Mouse (Mus musculus) E14TG2a.4 (cell line): ENCODE results near the gene Hgfac.

Experiments used
- CTCF ChIP-seq: conservative IDR thresholded peaks from 2 replicates; pipeline ENCODE4 v1.5.1; 2014; ENCODE audit warnings: low read length
- NANOG ChIP-seq: IDR thresholded peaks from 2 replicates; pipeline ENCODE4 v1.6.1; 2014; ENCODE audit warnings: borderline replicate concordance, low read length, mixed read lengths
- POU5F1 ChIP-seq: IDR thresholded peaks from 2 replicates; pipeline ENCODE4 v1.6.1; 2014; ENCODE audit warnings: low read length, borderline replicate concordance

DNA sequence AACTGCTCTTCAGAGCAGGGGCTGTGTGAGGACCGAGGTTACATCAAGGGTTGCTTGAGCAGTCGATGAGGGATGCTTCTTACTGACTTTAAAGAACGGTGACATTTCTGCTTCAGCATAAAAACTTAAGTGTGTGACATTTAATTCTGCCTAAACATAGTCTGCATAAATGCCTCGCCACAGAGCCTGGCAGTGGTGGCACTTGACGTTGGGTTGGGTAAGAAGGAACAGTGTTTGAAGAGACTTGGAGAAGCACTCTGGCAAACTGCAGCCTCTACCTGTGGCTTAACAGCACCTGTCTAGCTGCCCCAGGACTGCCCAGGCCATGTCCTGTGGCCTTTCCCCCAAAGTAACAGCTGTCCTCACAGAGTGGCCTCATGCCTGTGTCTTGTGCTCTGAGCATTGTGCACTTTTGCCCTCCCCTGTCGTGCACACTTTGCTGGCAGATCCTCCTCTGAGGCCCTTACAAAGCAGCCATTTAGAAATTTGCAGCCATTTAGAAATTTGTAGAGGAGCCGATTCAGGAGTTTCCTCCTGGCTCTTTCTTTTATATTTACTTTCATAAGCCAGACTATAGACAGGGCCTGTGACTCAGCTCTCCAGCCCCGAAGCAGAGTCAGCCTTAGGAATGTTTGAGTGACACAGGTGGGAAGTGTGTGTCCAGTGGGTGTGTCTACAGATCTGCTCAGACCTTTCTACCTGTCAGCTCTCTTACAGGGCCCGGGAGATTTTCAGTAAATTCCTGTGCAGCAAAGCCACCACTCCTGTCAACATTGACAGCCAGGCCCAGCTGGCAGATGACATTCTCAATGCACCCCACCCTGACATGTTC, 20.7 kb upstream of the Hgfac start:
- TF ChIP-seq CTCF (no peak), POU5F1 (no peak), NANOG (no peak)
